Mouse (Mus musculus) kidney, postnatal 4 days (tissue): Measurements from ENCODE around the gene Pkmyt1.
A peak's percentile ranks its signal among the peaks of the same experiment; 100 is the strongest.

Source experiments
- DNase-seq, 2 experiments: peaks; one replicate each; pipeline ENCODE4 v3.0.0; 2021; ENCODE audit warnings: mixed read lengths in 2 of 2

Pkmyt1 gene

GRCm38 (mm10) chr17:23722376-23723125, 3.6 kb upstream of the Pkmyt1 start, which contains the start of gene 1520401A03Rik:
TSS of gene 1520401A03Rik (minus strand) at chr17:23722783.
- no peak for DNase-seq

- DNase-seq = no peak
Observed at GRCm38 (mm10) chr17:23725477-23725876, 659 bp upstream of the Pkmyt1 start.

- DNase-seq = peak; percentile 86 to 92
Observed at GRCm38 (mm10) chr17:23726758-23727142, 614 bp downstream of the Pkmyt1 start.

- DNase-seq = no peak
Observed at GRCm38 (mm10) chr17:23730441-23730840, 4.3 kb downstream of the Pkmyt1 start.

- DNase-seq = no peak
Observed at GRCm38 (mm10) chr17:23734341-23734740, 8.2 kb downstream of the Pkmyt1 start.

GRCm38 (mm10) chr17:23737493-23738445, 11.6 kb downstream of the Pkmyt1 start:
- DNase-seq = peak in 1 of 2 experiments; percentile 50

GRCm38 (mm10) chr17:23738836-23739201, 12.7 kb downstream of the Pkmyt1 start:
- no peak for DNase-seq

- peak; percentile 65 to 66 for DNase-seq
Observed at GRCm38 (mm10) chr17:23739202-23740135, 13.3 kb downstream of the Pkmyt1 start.

GRCm38 (mm10) chr17:23740136-23740584, 14.0 kb downstream of the Pkmyt1 start:
- DNase-seq = peak; percentile 90 to 94

GRCm38 (mm10) chr17:23740598-23741021, 14.5 kb downstream of the Pkmyt1 start, which contains the start of gene Paqr4:
TSS of gene Paqr4 (minus strand) at chr17:23740867.
- no peak for DNase-seq

- no peak for DNase-seq
Observed at GRCm38 (mm10) chr17:23741359-23742209, 15.4 kb downstream of the Pkmyt1 start.

GRCm38 (mm10) chr17:23742210-23742793, 16.2 kb downstream of the Pkmyt1 start:
- peak; percentile 51 to 68 for DNase-seq

GRCm38 (mm10) chr17:23742941-23743340, 16.8 kb downstream of the Pkmyt1 start:
- no peak for DNase-seq

- DNase-seq = no peak
Observed at GRCm38 (mm10) chr17:23744076-23744475, 17.9 kb downstream of the Pkmyt1 start.

- DNase-seq = no peak
Observed at GRCm38 (mm10) chr17:23744651-23745050, 18.5 kb downstream of the Pkmyt1 start.

GRCm38 (mm10) chr17:23745301-23746251, 19.4 kb downstream of the Pkmyt1 start, which contains the start of gene Kremen2:
TSS of gene Kremen2 (minus strand) at chr17:23745833.
- no peak for DNase-seq

- DNase-seq = peak in 1 of 2 experiments; percentile 55
Observed at GRCm38 (mm10) chr17:23746311-23746710, 20.2 kb downstream of the Pkmyt1 start.

- no peak for DNase-seq
Observed at GRCm38 (mm10) chr17:23746767-23747166, 20.6 kb downstream of the Pkmyt1 start.

- no peak for DNase-seq
Observed at GRCm38 (mm10) chr17:23747471-23747870, 21.3 kb downstream of the Pkmyt1 start.
